Mouse (Mus musculus) midbrain, embryonic 12.5 days (tissue): Measurements from ENCODE around the gene Trim62. TPM values are rescaled to one million over a fixed set of nuclear protein-coding genes. Genes with fewer than 3 reads are reported as not detected.

ENCODE experiments used
- ATAC-seq: fragments of 200-750 bp; cut with Nextera tagmentation; 2 replicates; pipeline ENCODE4 v1.8.0; 2017; ENCODE audit warnings: low read depth, moderate TSS enrichment, moderate library complexity; ENCODE audit not compliant: low FRiP score
- H3K27ac ChIP-seq: fragments of 300-500 bp; sonication (generic); replicated peaks from 2 replicates; pipeline ENCODE4 v1.5.1; 2016; ENCODE audit warnings: mild to moderate bottlenecking
- H3K27me3 ChIP-seq: fragments of 300-500 bp; sonication (generic); 2 replicates; pipeline ENCODE4 v1.6.1; 2016; ENCODE audit warnings: mild to moderate bottlenecking
- H3K36me3 ChIP-seq: fragments of 300-500 bp; sonication (generic); 2 replicates; pipeline ENCODE4 v1.6.1; 2016
- H3K4me1 ChIP-seq: fragments of 300-500 bp; sonication (generic); 2 replicates; pipeline ENCODE4 v1.6.1; 2016
- H3K4me2 ChIP-seq: fragments of 300-500 bp; sonication (generic); replicated peaks from 2 replicates; pipeline ENCODE4 v1.6.1; 2016; ENCODE audit warnings: mild to moderate bottlenecking, moderate library complexity
- H3K4me3 ChIP-seq: fragments of 300-500 bp; sonication (generic); 2 replicates; pipeline ENCODE4 v1.5.1; 2016; ENCODE audit warnings: mild to moderate bottlenecking
- H3K9ac ChIP-seq: fragments of 300-500 bp; sonication (generic); replicated peaks from 2 replicates; pipeline ENCODE4 v1.6.1; 2016; ENCODE audit warnings: mild to moderate bottlenecking, moderate library complexity
- H3K9me3 ChIP-seq: fragments of 300-500 bp; sonication (generic); 2 replicates; pipeline ENCODE4 v1.6.1; 2016; ENCODE audit warnings: mild to moderate bottlenecking
- WGBS: fragments of 180-500 bp; shearing (Covaris S2); methylation state at CpG from one replicate; pipeline ENCODE4 v1.1.7; 2016; 5-methylcytosine and 5-hydroxymethylcytosine counted together
- polyA plus RNA-seq: library from polyadenylated mRNA; unstranded; fragments of >200 nt; fragmentation: Nextera tagmentation; extraction: Ambion mirVana; gene quantifications from 2 replicates; pipeline ENCODE4 v1.2.1, GENCODE M21; 2016

The Trim62 gene
- polyA plus RNA-seq = 14.9 and 16.7 TPM in 2 replicates

DNA sequence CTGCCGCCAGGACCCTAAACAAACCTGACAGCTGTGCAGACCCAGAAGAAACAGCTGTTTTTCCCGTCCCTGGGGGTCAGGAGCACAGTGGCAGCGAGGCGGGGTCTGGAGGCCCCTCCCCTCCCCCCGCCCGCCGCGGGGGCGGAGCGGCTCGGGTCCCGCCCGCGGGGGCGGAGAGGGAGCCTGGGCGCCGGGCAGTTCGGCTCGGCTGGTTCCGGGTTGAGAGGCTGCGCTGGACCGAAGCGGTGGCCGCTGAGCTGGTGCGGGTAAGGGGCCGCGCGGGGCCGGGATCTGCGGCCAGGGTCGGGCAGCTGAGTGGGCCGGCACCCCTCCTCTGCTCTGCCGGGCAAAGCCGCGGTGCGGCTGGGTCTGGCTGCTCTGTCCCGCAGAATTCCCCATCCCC lies at the start of gene Trim62:
Gene Trim62 (plus strand): TSS at position 202 of the 403 bp plus-strand sequence.
- under 1% methylated on average over 36 of the region's 37 CpGs for WGBS
- Histone ChIP-seq H3K4me1 (peaks cover 49% of the 10 kb centered on the region), H3K4me3 (peak within 1 kb of the TSS; percentile 65), H3K27ac (peak within 1 kb of the TSS; percentile 72), H3K4me2 (peak within 1 kb of the TSS; percentile 99), H3K9ac (peak within 1 kb of the TSS; percentile 75), H3K27me3 (peaks cover 39% of the 10 kb centered on the region; the same call in 1 of the 2 replicates), H3K36me3 (no peaks in the 10 kb centered on the region), H3K9me3 (0 out of 2 replicates have a peak, but pooled peaks cover 4% of the 10 kb centered on the region)
- peak; percentile 67 for ATAC-seq

DNA sequence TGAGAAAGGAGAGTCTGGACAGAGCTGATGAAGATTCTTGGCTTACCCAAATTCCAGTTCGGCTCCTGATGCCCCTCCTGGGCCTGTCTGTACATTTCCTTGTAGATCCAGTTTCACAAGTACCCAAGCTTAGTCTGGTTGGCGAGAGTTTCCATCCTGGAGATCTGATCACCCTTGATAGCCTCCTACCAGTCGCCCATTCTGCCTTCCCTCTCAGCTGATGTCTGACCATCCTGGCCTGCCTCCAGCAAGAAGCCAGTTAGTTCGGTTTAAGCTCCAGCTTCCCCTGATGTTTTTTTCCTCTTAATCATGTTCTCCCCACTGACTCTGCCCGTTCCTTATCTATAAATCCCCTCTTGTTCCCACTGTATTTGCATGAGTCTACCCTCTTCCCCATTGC lies 45.2 kb upstream of the Trim62 start:
- Histone ChIP-seq H3K27me3 (no peaks in the 10 kb centered on the region), H3K4me2 (no peak overlapping the region), H3K4me3 (no peak overlapping the region), H3K27ac (no peak overlapping the region), H3K36me3 (no peaks in the 10 kb centered on the region), H3K9me3 (no peaks in the 10 kb centered on the region), H3K9ac (no peak overlapping the region), H3K4me1 (peaks cover 11% of the 10 kb centered on the region; the same call in 1 of the 2 replicates)
- no peak for ATAC-seq
- WGBS = 68% methylated on average over 5 of the region's 5 CpGs

DNA sequence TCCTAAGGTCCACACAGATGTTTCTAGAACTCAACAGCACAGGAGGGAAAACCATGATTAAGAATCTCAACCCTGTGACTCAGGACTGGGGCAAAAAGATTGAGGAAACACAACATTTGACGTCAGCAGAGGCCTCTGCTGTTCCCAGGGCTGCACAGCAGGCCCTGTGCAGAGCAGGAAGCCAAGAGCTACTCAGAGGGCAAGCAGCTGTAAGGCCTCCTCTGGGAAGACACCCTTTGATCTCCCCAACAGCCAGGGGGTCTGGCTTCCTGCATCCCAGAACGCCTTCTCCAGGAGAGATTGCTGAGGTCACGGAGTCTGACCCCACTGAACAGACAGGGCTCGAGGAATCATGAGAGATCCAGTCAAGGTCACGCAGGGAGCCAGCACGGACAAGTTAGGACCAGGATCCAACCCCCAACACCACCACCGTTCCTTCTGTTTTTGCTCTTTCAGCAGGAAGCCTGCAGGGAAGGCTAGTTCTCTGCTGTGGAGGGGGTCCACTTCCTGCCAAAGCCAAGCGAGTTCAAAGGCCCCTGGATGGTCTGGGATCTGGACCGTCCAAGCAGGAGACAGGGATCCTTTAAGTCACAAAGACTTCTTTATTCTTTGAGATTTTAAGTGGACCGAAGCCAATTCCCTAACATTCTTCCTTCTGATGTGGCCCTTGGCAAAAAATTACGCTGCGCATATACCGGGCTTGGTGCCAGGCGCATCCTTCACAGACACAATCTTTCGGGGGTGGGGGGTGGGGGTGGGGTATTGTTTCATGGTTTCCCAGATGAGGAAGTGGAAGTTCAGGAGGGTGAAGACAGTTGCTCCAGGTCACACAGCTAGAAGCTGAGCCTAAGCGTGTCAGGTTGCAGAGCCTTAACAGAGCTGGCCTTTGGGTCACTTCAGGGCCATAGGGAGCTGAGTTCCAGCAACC lies 43.3 kb upstream of the Trim62 start:
- 63% methylated on average over 16 of the region's 16 CpGs for WGBS

DNA sequence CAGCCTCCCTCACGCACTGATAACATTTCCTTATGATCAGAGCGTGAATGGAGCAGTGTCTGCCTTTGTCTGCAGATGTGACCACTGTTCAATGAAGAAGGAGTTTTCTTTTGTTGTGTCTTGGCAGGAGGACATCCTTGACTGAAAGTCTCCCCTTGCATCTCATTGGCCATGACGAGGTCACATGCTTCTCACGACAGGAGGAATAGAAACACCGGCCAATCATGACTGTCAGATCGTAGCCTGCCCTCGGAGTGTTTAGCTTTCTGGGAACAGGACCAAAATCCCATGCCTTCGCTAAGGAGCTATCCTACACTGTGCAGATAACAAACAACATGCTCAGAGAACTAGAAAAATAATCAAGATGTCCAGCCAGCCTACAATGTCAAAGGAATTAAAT lies 42.1 kb upstream of the Trim62 start:
- no peak overlapping the region for H3K9ac ChIP-seq
- WGBS = 53% methylated on average over 8 of the region's 8 CpGs

More for the DNA sequence above, 43.3 kb upstream of the Trim62 start:
- Histone ChIP-seq H3K4me3 (no peak overlapping the region), H3K9me3 (no peaks in the 10 kb centered on the region), H3K36me3 (no peaks in the 10 kb centered on the region), H3K27ac (peak overlapping the region; percentile 49; the same call in 1 of the 2 replicates), H3K4me2 (no peak overlapping the region), H3K9ac (no peak overlapping the region), H3K4me1 (peaks cover 18% of the 10 kb centered on the region), H3K27me3 (no peaks in the 10 kb centered on the region)
- no peak for ATAC-seq

DNA sequence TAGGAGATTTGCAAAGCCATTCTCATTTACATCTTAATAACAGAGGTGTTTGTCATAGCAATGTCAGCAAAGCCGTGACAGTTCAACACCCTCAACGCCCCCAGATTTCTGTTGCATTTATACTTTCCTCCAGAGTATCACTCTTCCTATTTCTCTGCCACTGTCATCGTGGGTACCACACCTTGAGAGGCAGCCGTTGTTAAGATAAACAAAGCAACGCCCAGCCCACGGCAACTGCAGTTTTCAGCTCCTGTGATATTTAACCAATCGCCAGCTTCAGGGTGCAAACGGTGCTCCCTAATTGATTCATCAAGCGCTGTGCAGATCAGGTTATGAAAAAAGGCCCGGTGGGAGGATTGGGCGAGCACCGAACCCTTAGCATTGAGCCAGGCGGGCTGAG lies 38.8 kb upstream of the Trim62 start:
- WGBS = 46% methylated on average over 13 of the region's 13 CpGs
- Histone ChIP-seq H3K9ac (no peak overlapping the region), H3K27ac (no peak overlapping the region), H3K27me3 (no peaks in the 10 kb centered on the region), H3K4me3 (no peak overlapping the region), H3K36me3 (no peaks in the 10 kb centered on the region), H3K4me2 (no peak overlapping the region), H3K4me1 (peaks cover 22% of the 10 kb centered on the region), H3K9me3 (no peaks in the 10 kb centered on the region)
- ATAC-seq = no peak

More for the DNA sequence above, 42.1 kb upstream of the Trim62 start:
- Histone ChIP-seq H3K27me3 (no peaks in the 10 kb centered on the region), H3K9me3 (no peaks in the 10 kb centered on the region), H3K36me3 (no peaks in the 10 kb centered on the region), H3K4me3 (no peak overlapping the region), H3K4me2 (no peak overlapping the region), H3K27ac (no peak overlapping the region), H3K4me1 (peaks cover 22% of the 10 kb centered on the region)
- ATAC-seq = no peak

DNA sequence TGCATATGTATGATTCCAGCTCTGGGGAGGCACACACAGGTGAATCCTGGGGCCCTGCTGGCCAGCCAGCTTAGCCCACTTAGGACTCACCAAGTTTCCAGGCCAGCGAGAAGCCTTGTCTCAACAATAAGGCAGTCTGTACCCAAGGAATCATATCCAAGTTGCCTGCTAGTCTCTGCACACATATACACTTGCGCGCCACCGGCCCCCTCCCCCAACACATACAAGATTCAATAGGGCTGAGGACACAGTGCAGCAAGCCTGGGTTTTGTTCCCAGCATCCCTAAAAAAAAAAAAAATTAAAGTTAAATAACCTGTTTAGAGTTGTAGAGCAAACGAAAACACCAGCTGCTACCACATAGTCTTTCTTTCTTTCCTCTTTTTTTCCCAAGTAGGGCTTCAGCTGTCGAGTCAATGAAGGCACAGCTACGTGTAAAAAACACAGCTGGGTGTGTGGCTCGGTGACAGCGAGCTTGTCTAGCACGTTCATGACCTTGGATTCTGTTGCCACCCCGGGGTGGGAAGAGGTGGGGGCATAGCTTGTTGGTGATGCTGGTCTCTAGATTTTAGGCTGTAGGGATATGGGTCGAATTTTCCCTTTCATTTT lies 37.9 kb upstream of the Trim62 start:
- Histone ChIP-seq H3K9ac (no peak overlapping the region), H3K4me3 (no peak overlapping the region), H3K27ac (no peak overlapping the region), H3K27me3 (no peaks in the 10 kb centered on the region), H3K36me3 (no peaks in the 10 kb centered on the region), H3K4me1 (peaks cover 19% of the 10 kb centered on the region), H3K9me3 (no peaks in the 10 kb centered on the region), H3K4me2 (no peak overlapping the region)
- ATAC-seq = no peak
- 74% methylated on average over 12 of the region's 12 CpGs for WGBS

DNA sequence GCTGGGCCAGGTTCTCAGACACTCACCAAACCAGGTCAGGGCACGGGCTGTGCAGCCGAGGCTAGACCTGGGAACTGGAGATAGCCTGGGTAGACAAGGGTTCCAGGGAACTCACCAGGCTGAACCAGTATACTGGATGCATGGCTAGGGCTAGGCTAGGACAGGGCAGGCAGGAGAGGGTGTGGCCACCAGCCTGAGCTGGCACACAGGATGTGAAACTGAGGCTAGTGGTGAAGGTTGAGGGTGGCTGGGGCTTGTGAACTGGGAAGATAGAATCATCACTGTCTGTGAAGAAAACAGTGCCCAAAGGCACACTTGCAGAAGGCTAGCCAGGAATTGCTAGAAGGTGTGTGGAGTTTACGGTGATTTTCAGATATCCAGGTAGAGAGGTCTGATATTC lies 34.4 kb upstream of the Trim62 start:
- ATAC-seq = no peak
- Histone ChIP-seq H3K9ac (no peak overlapping the region), H3K4me3 (no peak overlapping the region), H3K27me3 (no peaks in the 10 kb centered on the region), H3K27ac (no peak overlapping the region), H3K9me3 (no peaks in the 10 kb centered on the region), H3K4me1 (peaks cover 15% of the 10 kb centered on the region), H3K4me2 (no peak overlapping the region), H3K36me3 (no peaks in the 10 kb centered on the region)
- 91% methylated on average over 3 of the region's 3 CpGs for WGBS

DNA sequence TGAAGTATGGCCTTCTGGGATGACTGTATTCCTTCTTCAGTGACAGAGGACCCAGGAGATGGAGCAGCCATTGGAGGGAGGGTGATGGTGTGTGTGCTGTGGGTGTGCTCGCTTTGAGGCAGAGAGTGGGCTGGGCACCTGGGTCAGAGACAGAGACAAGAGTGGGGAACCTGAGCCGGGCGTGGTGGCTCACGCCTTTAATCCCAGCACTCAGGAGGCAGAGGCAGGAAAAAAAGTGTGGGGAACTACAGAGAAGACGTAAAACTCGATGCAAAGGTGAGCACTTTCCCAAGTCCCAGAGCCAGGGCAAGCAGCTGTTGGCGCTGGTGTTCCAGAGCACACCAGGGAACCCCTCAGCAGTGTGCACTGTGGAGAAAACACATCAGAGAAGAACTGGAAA lies 33.7 kb upstream of the Trim62 start:
- ATAC-seq = no peak
- H3K36me3 ChIP-seq = no peaks in the 10 kb centered on the region
- WGBS = 73% methylated on average over 7 of the region's 7 CpGs
- no peak overlapping the region for H3K4me2 ChIP-seq
- H3K27me3 ChIP-seq = no peaks in the 10 kb centered on the region
- no peak overlapping the region for H3K9ac ChIP-seq
- H3K4me1 ChIP-seq = peaks cover 12% of the 10 kb centered on the region
- H3K4me3 ChIP-seq = no peak overlapping the region
- H3K27ac ChIP-seq = no peak overlapping the region
- H3K9me3 ChIP-seq = no peaks in the 10 kb centered on the region

DNA sequence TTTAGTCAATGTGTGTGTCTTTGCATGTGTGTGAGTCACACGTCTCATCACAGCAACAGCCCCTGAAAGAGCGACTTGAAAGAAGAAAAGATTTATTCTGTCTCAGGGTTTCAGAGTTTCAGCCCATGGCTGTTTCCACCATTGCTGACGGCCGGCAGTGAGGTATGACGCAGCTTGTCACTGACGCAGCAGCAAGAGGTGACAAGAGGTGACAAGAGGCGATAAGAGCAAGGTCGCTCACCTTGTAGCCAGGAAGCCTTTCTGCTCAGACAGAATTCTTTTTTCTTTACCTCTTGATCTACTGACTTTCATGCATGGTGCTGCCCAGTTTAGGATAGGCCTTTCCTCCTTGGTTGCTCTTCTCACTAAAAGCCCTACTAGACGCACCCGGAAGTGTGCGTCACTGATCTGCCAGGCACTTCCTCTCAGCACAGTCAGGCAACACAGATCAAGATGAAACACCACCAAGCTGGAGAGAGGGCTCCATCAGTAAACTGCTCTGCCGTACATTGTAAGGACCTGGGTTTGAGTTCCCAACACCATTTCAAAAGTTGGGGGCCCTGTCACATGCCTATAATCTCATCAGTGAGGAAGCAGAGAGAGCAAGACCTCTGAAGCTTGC lies 31.0 kb upstream of the Trim62 start:
- Histone ChIP-seq H3K27ac (no peak overlapping the region), H3K9me3 (no peaks in the 10 kb centered on the region), H3K4me1 (peaks cover 4% of the 10 kb centered on the region; the same call in 1 of the 2 replicates), H3K4me3 (no peak overlapping the region), H3K4me2 (no peak overlapping the region), H3K27me3 (no peaks in the 10 kb centered on the region), H3K36me3 (no peaks in the 10 kb centered on the region), H3K9ac (no peak overlapping the region)
- 90% methylated on average over 12 of the region's 12 CpGs for WGBS
- ATAC-seq = no peak

DNA sequence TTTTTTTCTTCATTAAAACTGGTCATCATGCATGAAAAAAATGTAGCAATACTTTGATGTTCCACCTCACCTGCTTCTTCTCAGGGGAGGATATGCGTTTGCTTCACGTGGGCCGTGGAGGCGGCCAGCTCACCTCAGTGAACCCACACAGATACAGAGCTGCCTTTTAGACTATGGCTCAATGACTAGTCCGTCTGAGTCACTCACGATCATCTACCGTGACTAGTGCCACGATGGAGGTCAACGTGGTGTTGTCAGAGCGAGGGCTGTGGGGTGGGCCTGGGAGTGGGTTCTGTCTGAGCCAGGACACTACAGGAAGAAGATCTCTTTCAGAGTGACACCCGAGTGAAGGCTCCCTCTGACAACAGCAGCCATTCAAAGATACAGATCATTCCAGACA lies 30.3 kb upstream of the Trim62 start:
- H3K9me3 ChIP-seq = no peaks in the 10 kb centered on the region
- H3K9ac ChIP-seq = no peak overlapping the region
- H3K27ac ChIP-seq = no peak overlapping the region
- 79% methylated on average over 11 of the region's 11 CpGs for WGBS
- H3K36me3 ChIP-seq = no peaks in the 10 kb centered on the region
- ATAC-seq = no peak
- H3K4me1 ChIP-seq = peaks cover 4% of the 10 kb centered on the region; the same call in 1 of the 2 replicates
- H3K27me3 ChIP-seq = no peaks in the 10 kb centered on the region
- no peak overlapping the region for H3K4me3 ChIP-seq
- H3K4me2 ChIP-seq = no peak overlapping the region

DNA sequence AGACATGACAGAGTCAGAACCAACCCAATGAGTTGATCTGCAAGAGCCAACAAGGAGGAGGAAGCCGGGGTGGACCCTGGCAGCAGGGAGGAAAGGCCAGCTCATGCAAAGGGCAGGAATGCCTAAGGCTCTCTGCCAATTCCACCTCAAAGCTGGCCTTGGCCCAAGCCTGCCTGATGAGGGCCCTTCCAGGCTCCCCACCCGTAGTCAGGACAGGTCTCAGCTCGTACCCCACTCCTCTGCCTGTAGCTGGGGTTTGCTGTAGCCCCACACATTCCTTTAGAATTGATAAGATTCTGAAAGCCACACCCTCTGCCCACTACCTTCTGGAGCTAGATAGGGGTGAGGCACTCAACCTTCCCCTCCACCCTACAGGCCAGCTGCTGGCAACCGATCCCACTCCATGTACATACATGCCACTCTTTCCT lies 27.8 kb upstream of the Trim62 start:
- H3K9me3 ChIP-seq = no peaks in the 10 kb centered on the region
- no peak overlapping the region for H3K27ac ChIP-seq
- peaks cover 4% of the 10 kb centered on the region; the same call in 1 of the 2 replicates for H3K4me1 ChIP-seq
- no peaks in the 10 kb centered on the region for H3K36me3 ChIP-seq
- no peak overlapping the region for H3K4me2 ChIP-seq
- H3K4me3 ChIP-seq = no peak overlapping the region
- no peak overlapping the region for H3K9ac ChIP-seq
- ATAC-seq = no peak
- WGBS = 98% methylated on average over 4 of the region's 4 CpGs
- no peaks in the 10 kb centered on the region for H3K27me3 ChIP-seq

DNA sequence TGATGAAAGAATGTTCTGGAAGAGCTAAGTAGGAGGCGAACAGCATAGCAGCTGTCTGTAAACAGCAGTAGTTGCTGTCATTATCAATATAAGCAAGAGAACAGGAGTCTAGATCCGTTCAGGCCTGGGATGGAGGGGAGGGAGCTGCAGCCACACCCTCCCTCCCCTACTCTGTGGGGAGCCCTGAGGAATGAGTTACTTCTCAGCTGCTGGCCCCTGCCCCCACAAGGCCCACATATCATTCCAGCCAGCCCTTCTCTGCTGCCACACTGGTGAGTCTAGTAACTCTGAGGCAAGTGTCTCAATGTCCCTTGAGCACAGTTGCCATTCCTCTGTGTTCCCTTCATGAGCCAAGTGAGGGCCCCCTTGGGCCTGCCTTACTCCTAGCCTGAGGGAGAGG lies 26.2 kb upstream of the Trim62 start:
- Histone ChIP-seq H3K36me3 (no peaks in the 10 kb centered on the region), H3K9ac (no peak overlapping the region), H3K27me3 (no peaks in the 10 kb centered on the region), H3K9me3 (no peaks in the 10 kb centered on the region), H3K4me2 (no peak overlapping the region), H3K27ac (no peak overlapping the region), H3K4me3 (no peak overlapping the region), H3K4me1 (peaks cover 4% of the 10 kb centered on the region; the same call in 1 of the 2 replicates)
- ATAC-seq = no peak
- 72% methylated on average over 2 of the region's 2 CpGs for WGBS
